Mouse (Mus musculus) c-Kit-positive CD71-positive TER-119-negative erythroid progenitor cells, embryonic 14.5 days (primary cell): Measurements from ENCODE around the gene Pdlim7.
A peak's percentile ranks its signal among the peaks of the same experiment; 100 is the strongest.

Experiments
- DNase-seq: peaks from one replicate; pipeline ENCODE4 v3.0.0-alpha.2; 2013; ENCODE audit warnings: low read depth

Gene Pdlim7

DNA sequence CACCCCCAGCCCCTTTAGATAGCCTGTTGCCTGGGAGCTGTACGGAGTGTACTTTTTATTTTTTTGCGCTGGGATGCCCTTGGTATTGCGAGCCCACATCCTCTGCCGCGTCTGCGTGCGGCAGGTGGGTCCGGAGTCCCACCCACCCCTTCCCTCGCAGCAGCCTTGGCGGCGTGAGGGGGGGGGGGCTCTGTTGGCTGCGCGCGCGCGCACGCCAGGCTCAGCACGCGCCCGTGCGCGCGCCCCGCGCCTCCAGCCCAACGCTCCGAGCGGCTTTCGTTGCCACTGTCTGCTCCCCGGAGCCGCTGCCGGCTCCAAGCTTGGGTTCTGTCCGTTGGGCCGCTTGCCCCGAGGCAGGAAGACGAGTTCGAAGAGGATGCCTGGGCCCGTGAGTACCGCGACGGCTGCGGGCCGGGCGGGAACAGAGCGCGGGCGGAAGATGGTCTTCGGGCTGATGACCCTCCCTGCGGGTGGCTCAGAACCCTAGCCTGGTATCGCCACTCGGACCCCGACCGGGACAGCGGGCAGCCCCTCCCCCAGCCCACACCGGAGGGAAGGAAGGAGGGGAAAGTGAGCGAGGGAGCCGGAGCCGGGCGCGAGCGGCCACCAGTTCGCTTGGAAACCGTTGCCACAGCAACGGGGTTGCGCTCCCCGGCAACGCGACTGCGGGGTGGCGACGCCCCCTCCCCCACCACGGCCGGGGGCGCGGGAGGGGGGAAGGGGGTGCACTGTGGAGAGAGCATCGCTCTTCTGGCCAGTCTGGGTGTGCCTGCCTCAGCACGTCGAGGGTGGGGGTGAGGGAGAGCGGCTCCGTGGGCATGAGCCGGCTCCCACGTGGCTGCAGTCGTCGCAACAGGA is 49.2 kb downstream of the Pdlim7 start, which contains the start of gene Prr7:
Prr7 (plus strand) TSS at position 241 of the 858 bp plus-strand sequence.
- no peak for DNase-seq

DNA sequence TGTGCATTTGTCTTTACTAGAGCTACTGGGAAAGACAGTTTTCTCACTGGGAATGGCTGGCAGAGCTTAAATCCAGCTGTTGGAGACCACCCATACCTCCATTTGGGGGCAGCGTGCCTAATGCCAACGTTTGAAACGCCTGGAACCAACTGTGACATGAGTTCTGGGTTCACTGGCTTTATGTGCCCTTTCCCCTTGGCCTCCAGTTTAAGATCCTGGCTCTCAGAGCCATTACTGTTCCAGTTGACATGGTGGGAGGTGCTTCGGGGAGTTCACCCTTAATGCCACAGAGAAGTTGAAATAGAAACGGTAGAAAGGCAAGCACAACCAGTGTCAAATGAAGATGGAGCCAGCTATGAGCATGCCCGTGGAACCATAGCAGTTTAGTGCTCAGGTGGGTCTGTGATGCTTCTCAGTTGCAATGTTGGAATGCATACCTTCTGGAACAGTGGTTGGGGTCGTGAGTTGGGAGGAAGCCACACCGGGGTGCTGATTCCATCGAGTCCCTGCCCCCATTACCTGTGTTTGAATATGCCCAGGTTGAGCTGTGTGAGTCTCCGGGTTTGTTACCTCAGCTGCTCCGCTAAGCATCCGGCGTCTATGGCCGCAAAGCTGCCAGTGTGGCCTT is 50.0 kb downstream of the Pdlim7 start:
- no peak for DNase-seq

DNA sequence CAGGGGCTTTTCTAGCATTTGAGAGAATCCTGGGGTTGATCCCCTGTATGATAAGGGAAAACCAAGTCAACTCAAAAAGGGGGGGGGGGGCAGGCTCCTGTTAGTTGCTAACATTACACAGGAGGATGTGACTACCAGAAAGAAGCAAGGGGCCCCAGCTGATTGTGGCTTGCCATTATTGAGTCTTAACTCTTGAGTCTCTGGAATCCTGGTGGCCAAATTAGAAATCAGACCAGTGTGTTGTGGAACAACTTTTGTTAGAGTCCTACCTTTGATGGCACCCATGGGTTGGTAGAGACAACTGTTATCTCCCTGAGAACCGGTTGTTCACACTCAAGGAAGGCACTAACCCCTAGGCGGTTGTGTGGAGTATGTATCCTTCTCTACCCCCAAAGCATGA is 50.5 kb downstream of the Pdlim7 start:
- no peak for DNase-seq

DNA sequence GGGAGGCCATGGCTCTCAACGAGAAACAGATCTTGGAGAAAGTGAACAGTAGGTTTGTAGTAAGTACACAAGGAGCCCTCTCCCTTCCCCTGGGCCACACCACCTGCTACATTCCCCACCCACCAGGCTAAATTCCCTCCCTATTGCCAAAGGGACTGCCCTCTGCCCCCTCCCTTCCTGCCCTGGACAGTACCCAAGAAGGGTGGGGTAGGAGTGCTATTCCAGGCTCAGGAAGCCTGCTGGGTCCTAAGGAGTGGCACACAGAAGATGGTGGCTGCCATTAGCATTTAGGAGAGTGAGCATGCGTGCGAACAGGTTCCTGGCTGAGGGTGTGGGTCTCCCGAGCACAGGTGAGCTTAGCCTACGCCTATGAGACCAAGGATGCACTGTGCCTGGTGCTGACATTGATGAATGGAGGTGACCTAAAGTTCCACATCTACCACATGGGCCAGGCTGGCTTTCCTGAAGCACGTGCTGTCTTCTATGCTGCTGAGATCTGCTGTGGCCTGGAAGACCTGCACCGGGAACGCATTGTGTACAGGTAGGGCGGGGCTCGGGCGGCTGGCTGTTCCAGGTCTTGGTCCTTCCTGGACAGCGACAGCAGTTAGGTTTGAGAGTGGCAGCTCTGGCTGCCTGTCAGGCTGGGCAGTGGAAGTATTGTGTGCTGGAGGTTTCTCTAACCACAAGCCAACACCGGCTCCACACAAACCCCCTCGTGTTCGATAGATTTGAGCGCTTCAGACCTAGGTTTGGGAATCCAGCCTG is 61.5 kb downstream of the Pdlim7 start:
- no peak for DNase-seq

DNA sequence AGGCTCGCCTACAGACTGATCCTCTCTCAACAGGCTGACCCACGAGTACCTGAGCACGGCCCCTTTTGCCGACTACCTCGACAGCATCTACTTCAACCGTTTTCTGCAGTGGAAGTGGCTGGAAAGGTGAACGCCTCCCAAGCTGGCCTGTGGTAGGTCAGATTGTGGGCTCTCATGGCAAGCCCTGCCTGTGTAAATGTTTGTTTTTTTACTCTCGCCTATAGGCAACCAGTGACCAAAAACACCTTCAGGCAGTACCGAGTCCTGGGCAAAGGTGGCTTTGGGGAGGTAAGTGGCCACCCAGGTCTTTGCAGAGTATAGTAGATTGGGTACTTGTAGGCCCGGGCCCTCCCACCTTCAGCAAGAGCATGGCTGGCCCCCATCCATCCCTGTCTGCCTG is 62.2 kb downstream of the Pdlim7 start:
- no peak for DNase-seq

DNA sequence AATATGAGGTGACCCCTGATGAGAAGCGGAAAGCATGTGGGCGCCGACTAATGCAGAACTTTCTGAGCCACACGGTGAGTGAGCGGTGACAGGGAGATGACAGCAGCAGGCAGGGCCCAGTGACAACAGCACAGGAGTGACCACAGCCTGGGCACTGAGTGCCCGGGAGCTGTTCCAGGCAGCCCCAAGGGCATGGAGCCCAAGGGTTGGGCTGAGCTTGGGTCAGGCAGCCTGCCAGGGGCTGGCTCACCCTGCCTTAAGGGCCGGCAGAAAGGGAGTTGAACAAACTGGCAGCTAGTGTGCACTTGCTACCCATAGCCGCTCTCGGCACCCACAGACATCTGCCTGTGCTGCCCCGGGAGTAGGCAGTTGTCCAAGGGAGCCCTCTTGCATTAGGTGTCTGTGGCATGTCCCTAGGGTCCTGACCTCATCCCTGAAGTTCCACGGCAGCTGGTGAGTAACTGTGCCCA is 62.9 kb downstream of the Pdlim7 start:
- no peak for DNase-seq

DNA sequence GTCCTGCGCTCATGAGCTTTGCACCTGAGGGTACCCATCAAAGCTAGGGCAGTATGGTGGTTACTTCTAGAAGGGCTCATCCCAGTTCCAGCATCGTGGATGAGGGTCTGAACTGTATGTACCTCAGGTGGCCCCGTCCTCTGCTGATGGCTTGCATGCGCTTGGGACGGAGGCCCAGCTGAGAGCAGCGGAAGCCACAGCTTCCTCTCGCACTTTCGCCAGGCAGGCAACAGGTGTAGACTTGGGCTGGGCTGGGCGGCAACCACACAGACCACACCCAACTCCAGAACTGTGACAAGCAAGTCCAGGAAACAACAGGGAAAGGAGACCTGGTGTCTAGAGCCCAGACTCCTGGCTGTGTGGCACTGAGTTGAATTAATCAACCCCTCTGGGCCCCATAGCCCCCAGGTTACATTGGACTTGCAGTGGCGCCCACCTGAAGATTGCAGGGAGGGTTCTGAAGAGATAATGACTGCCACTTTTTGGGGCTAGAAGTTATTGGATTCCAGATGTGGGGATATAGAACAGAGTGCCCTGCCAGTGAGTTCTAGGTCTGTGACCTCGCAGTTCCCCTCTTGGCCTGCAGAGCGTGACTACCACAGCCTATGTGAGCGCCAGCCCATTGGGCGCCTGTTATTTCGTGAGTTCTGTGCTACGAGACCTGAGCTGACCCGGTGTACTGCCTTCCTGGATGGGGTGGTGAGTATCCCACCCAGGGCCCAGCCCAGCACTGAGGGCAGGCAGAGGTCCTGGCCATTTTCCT is 63.6 kb downstream of the Pdlim7 start:
- no peak for DNase-seq

DNA sequence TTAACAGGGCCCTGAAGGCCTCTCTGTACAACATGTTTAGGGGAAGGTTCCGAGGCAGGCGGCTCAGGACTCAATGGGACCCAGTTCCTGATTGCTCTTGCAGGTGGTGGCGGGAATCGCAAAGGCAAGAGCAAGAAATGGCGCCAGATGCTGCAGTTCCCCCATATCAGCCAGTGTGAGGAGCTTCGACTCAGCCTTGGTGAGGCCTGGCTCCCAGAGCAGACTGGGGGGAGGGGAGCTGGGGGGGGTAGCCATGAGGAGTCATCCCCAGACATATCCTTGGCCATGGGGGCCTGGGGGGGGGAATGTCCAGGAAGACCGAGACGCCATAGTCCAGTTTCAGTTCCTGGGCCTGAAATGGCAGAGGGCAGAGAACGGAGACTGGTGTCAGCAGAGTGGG is 64.3 kb downstream of the Pdlim7 start:
- DNase-seq, result no peak

DNA sequence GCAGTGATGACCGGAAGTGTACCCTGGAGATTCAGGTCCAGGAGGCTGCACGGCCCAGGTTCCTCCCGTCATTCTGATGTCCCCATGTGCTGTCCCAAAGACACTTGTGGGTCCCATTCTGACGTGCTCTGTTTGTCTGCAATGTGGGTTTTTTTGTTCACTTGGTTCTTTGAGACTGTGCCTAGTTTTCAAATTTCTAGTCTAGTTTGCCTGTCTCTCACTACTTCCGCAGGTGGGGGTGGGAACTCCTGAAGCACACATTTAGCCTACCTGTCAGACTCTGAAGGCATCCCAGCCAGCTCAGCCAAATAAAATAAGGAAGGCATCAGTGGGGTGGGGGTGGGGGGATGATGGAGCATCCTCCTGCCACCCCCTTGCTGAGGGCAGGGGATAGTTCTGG is 65.3 kb downstream of the Pdlim7 start:
- DNase-seq, result no peak

DNA sequence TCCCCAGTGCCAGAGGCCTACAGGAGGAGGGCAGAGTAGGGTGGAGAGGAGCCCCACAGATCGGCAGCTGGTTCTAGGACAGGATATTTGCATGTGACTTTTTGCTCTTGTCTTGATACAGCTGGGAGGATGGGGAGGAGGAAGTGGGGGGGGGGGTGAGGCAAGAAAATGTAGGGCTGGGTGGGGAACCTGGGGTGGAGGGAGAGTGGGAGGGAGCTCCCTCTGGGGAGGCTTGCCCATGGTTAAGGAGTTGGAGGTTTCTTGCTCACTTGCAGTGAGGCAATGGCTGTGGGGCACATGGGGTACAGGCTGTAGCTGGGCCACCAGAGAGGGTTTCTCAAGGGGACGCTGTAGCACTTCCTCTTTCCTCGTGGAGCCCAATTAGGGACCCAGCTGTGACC is 65.9 kb downstream of the Pdlim7 start:
- DNase-seq, result no peak

DNA sequence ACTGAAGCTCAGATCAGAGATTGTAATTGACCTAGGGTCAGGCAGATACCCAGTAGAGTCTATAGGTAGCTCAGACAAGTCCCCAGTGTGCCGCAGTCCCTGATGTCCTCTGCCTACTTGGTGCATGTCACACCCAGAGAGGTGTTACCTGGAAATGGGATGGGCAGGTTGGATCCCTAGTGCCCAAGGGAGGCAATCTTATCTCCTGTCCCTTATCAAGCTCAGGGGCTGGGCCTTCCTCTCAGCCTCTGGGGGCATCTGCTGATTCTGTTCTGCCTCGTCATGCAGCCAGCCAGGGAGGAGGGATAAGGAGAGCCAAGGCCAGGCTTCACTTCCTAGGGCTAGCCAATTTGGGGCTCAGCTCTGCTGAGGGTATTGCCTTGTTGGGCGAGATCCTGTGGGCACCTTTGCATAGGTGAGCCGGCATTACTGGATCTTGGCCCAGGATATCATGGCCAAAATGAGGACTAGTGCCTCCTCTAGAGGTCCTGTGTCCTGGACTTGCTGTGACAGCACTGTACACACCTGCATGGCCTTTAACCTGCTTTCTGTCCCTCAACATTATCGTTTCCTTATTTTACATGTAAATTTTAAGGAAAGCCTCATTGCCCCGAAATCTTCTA is 66.9 kb downstream of the Pdlim7 start:
- DNase-seq, result peak; percentile 56
